Mouse (Mus musculus) midbrain, embryonic 11.5 days (tissue): ENCODE measurements around the gene C9orf72. TPM values are rescaled to one million over a fixed set of nuclear protein-coding genes. Genes with fewer than 3 reads are reported as not detected.

Source experiments
- ATAC-seq: fragments of 200-750 bp; cut with Nextera tagmentation; 2 replicates; pipeline ENCODE4 v1.8.0; 2017; ENCODE audit warnings: moderate TSS enrichment, moderate library complexity; ENCODE audit not compliant: low FRiP score
- DNase-seq: peaks from one replicate; pipeline ENCODE4 v3.0.0; 2015; ENCODE audit warnings: low spot score; ENCODE audit errors: missing footprints
- H3K27ac ChIP-seq: fragments of 300-500 bp; sonication (generic); 2 replicates; pipeline ENCODE4 v1.5.1; 2014; ENCODE audit warnings: low read depth, low read length
- H3K27me3 ChIP-seq: fragments of 300-500 bp; sonication (generic); 2 replicates; pipeline ENCODE4 v1.6.1; 2014; ENCODE audit warnings: mild to moderate bottlenecking, low read length, moderate library complexity, mixed read lengths; ENCODE audit not compliant: control insufficient read depth, insufficient read depth
- H3K36me3 ChIP-seq: fragments of 300-500 bp; sonication (generic); 2 replicates; pipeline ENCODE4 v1.6.1; 2014; ENCODE audit warnings: mild to moderate bottlenecking, low read length, moderate library complexity, mixed read lengths; ENCODE audit not compliant: control insufficient read depth, insufficient read depth
- H3K4me1 ChIP-seq: fragments of 300-500 bp; sonication (generic); 2 replicates; pipeline ENCODE4 v1.6.1; 2014; ENCODE audit warnings: low read length; ENCODE audit not compliant: control insufficient read depth, insufficient read depth
- H3K4me2 ChIP-seq: fragments of 300-500 bp; sonication (generic); 2 replicates; pipeline ENCODE4 v1.6.1; 2014; ENCODE audit warnings: mild to moderate bottlenecking, moderate library complexity
- H3K4me3 ChIP-seq: fragments of 300-500 bp; sonication (generic); 2 replicates; pipeline ENCODE4 v1.5.1; 2014; ENCODE audit warnings: low read depth, low read length
- H3K9ac ChIP-seq: fragments of 300-500 bp; sonication (generic); 2 replicates; pipeline ENCODE4 v1.6.1; 2014; ENCODE audit warnings: low read length
- H3K9me3 ChIP-seq: fragments of 300-500 bp; sonication (generic); 2 replicates; pipeline ENCODE4 v1.6.1; 2016; ENCODE audit warnings: low read length; ENCODE audit not compliant: control insufficient read depth
- WGBS: fragments of 180-500 bp; shearing (Covaris S2); extraction: QIAGEN DNeasy Blood & Tissue Kit; methylation state at CpG from one replicate; pipeline ENCODE4 v1.1.7; 2014; 5-methylcytosine and 5-hydroxymethylcytosine counted together
- polyA plus RNA-seq: library from polyadenylated mRNA; unstranded; fragments of >200 nt; fragmentation: Nextera tagmentation; extraction: Ambion mirVana; gene quantifications from 2 replicates; pipeline ENCODE4 v1.2.1, GENCODE M21; 2014

C9orf72 gene
- polyA plus RNA-seq, 1 experiment from 2014 or later: 29.5 TPM

GRCm38 (mm10) chr4:35150706-35151105, 75.3 kb downstream of the C9orf72 start:
- WGBS: 78% methylated on average over 3 of the region's 3 CpGs
- DNase-seq (peak; percentile 54), ATAC-seq (no peak)
- Histone ChIP-seq H3K27ac (no peak overlapping the region), H3K4me3 (no peak overlapping the region), H3K4me2 (no peak overlapping the region), H3K9ac (no peak overlapping the region), H3K27me3 (no peaks in the 10 kb centered on the region), H3K4me1 (peaks cover 6% of the 10 kb centered on the region; the same call in 1 of the 2 replicates), H3K9me3 (no peaks in the 10 kb centered on the region), H3K36me3 (no peaks in the 10 kb centered on the region)

- no peak for ATAC-seq
- no peaks in the 10 kb centered on the region for H3K27me3 ChIP-seq
- DNase-seq: peak; percentile 68
- H3K4me2 ChIP-seq: no peak overlapping the region
- 91% methylated on average over 4 of the region's 4 CpGs for WGBS
- no peaks in the 10 kb centered on the region for H3K9me3 ChIP-seq
- H3K9ac ChIP-seq: no peak overlapping the region
- no peak overlapping the region for H3K4me3 ChIP-seq
- no peak overlapping the region for H3K27ac ChIP-seq
- H3K4me1 ChIP-seq: no peaks in the 10 kb centered on the region
- H3K36me3 ChIP-seq: no peaks in the 10 kb centered on the region
Observed at GRCm38 (mm10) chr4:35148326-35148725, 77.6 kb downstream of the C9orf72 start.

DNA sequence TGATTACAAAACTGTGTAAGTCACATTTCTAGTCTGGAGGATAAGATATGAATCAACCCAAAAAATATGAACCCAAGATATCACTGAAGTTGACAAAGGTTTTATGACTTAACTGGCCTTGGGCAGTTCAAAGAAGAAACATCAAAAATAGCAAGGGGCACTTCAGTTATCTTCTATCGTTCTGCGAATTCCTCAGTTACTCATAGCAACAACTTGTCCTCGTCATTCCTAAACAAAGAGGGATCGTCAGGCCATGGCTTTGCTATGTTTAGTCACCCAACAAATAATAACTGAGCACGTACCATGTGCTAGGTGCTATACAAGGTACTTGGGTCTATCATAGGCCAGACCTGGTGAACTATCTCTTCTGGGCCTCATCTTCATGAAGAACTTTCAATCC, 79.4 kb downstream of the C9orf72 start:
- Histone ChIP-seq H3K27me3 (no peaks in the 10 kb centered on the region), H3K9ac (no peak overlapping the region), H3K9me3 (no peaks in the 10 kb centered on the region), H3K4me1 (no peaks in the 10 kb centered on the region), H3K4me2 (no peak overlapping the region), H3K36me3 (no peaks in the 10 kb centered on the region), H3K27ac (no peak overlapping the region), H3K4me3 (no peak overlapping the region)
- ATAC-seq (no peak), DNase-seq (peak; percentile 44)
- WGBS: 94% methylated on average over 5 of the region's 5 CpGs

- DNase-seq: no peak
Observed at GRCm38 (mm10) chr4:35145726-35146125, 80.2 kb downstream of the C9orf72 start.

GRCm38 (mm10) chr4:35143472-35144102, 82.4 kb downstream of the C9orf72 start:
- no peak for DNase-seq
- ATAC-seq: no peak
- H3K4me2 ChIP-seq: no peak overlapping the region
- H3K27me3 ChIP-seq: no peaks in the 10 kb centered on the region
- no peaks in the 10 kb centered on the region for H3K4me1 ChIP-seq
- no peak overlapping the region for H3K9ac ChIP-seq
- no peaks in the 10 kb centered on the region for H3K36me3 ChIP-seq
- H3K4me3 ChIP-seq: no peak overlapping the region
- H3K27ac ChIP-seq: no peak overlapping the region
- no peaks in the 10 kb centered on the region for H3K9me3 ChIP-seq
- WGBS: 86% methylated on average over 12 of the region's 12 CpGs

More at GRCm38 (mm10) chr4:35145726-35146125, 80.2 kb downstream of the C9orf72 start:
- no peak for ATAC-seq
- no peak overlapping the region for H3K4me3 ChIP-seq
- no peaks in the 10 kb centered on the region for H3K4me1 ChIP-seq
- no peaks in the 10 kb centered on the region for H3K9me3 ChIP-seq
- no peak overlapping the region for H3K27ac ChIP-seq
- H3K9ac ChIP-seq: no peak overlapping the region
- no peaks in the 10 kb centered on the region for H3K27me3 ChIP-seq
- H3K4me2 ChIP-seq: no peak overlapping the region
- no peaks in the 10 kb centered on the region for H3K36me3 ChIP-seq
- WGBS: 91% methylated on average over 10 of the region's 10 CpGs

Other genes with a start within 250 kb of the C9orf72 start
- gene Ifnk, start 74.1 kb downstream of the C9orf72 start, polyA plus RNA-seq: 0.46 TPM in 1 of 2 replicates, not detected in the other
- gene Mob3b, start 68.7 kb downstream of the C9orf72 start, polyA plus RNA-seq: 16.5 and 18.3 TPM in 2 replicates